Mouse (Mus musculus) CD4-positive, CD25-positive, alpha-beta regulatory T cell, adult 4 months (primary cell): ENCODE results near the gene Vmac. TPM values are rescaled to one million over a fixed set of nuclear protein-coding genes. Genes with fewer than 3 reads are reported as not detected.
A peak's percentile ranks its signal among the peaks of the same experiment; 100 is the strongest.

Experiments used
- ATAC-seq: one replicate; pipeline ENCODE4 v1.8.0; 2017
- polyA plus RNA-seq, 2 experiments: library from polyadenylated mRNA; unstranded; fragments of 100-300 nt; shearing (Covaris generic); gene quantifications; one replicate each; pipeline ENCODE4 v1.2.1; 2017

The Vmac gene
- polyA plus RNA-seq, 2 experiments from 2014 or later = 5.8 to 8.2 TPM

- ATAC-seq = no peak
Measured at GRCm38 (mm10) chr17:56683546-56684140, 34.2 kb downstream of the Vmac start.

- no peak for ATAC-seq
Measured at GRCm38 (mm10) chr17:56682880-56683279, 34.9 kb downstream of the Vmac start.

GRCm38 (mm10) chr17:56681791-56682190 lies 36.0 kb downstream of the Vmac start:
- no peak for ATAC-seq

- no peak for ATAC-seq
Measured at GRCm38 (mm10) chr17:56673647-56674416, 44.0 kb downstream of the Vmac start.

- ATAC-seq = peak; percentile 94
Measured at GRCm38 (mm10) chr17:56672941-56673646, 44.7 kb downstream of the Vmac start, which contains the start of gene Ranbp3. Gene Ranbp3 (plus strand): TSS chr17:56673294.

GRCm38 (mm10) chr17:56669766-56670165 lies 48.1 kb downstream of the Vmac start:
- ATAC-seq = no peak

- peak; percentile 28 for ATAC-seq
Measured at GRCm38 (mm10) chr17:56668384-56669144, 49.3 kb downstream of the Vmac start.

- no peak for ATAC-seq
Measured at GRCm38 (mm10) chr17:56667591-56667990, 50.2 kb downstream of the Vmac start.

- no peak for ATAC-seq
Measured at GRCm38 (mm10) chr17:56666384-56666783, 51.4 kb downstream of the Vmac start.

- ATAC-seq = no peak
Measured at GRCm38 (mm10) chr17:56664333-56664732, 53.5 kb downstream of the Vmac start.

Other genes with a start within 250 kb of the Vmac start
- 1 to 10 TPM; 5.5 to 8.9 TPM for gene Ptprs, start 241.5 kb downstream of the Vmac start, polyA plus RNA-seq
- gene Znrf4, start 205.6 kb downstream of the Vmac start, polyA plus RNA-seq = not detected
- gene Gm20219, start 163.6 kb downstream of the Vmac start, polyA plus RNA-seq = 1 to 10 TPM; 3.1 to 3.2 TPM
- gene Safb2, start 133.4 kb downstream of the Vmac start, polyA plus RNA-seq = 10 to 100 TPM; 36.8 to 53.1 TPM
- 10 to 100 TPM; 52.6 to 55.0 TPM for gene Safb, start 133.2 kb downstream of the Vmac start, polyA plus RNA-seq
- 100 to 1,000 TPM; 280 to 291 TPM for gene 2410015M20Rik, start 108.3 kb downstream of the Vmac start, polyA plus RNA-seq
- 1,000 to 10,000 TPM; 3,663 to 4,818 TPM for gene Rpl36, start 104.6 kb downstream of the Vmac start, polyA plus RNA-seq
- gene Lonp1, start 91.1 kb downstream of the Vmac start, polyA plus RNA-seq = 1 to 10 TPM; 4.5 to 8.0 TPM
- 1 to 10 TPM; 2.6 to 3.5 TPM for gene Catsperd, start 89.9 kb downstream of the Vmac start, polyA plus RNA-seq
- gene Ranbp3, start 44.7 kb downstream of the Vmac start, polyA plus RNA-seq = 10 to 100 TPM; 55.5 to 79.5 TPM
- gene Ndufa11, start 255 bp downstream of the Vmac start, polyA plus RNA-seq = 100 to 1,000 TPM; 225 to 227 TPM
- gene Nrtn, start 39.5 kb upstream of the Vmac start, polyA plus RNA-seq = not detected
- 10 to 100 TPM; 30.3 to 41.2 TPM for gene Dus3l, start 46.7 kb upstream of the Vmac start, polyA plus RNA-seq
- 1 to 10 TPM in 1 of 2 experiments, under 1 TPM in 1; 0.24 to 1.1 TPM for gene Prr22, start 52.2 kb upstream of the Vmac start, polyA plus RNA-seq
- 1 to 10 TPM; 1.2 to 2.1 TPM for gene Rfx2, start 113.0 kb upstream of the Vmac start, polyA plus RNA-seq
- gene Acsbg2, start 156.4 kb upstream of the Vmac start, polyA plus RNA-seq = under 1 TPM in 1 of 2 experiments, not detected in 1; 0.12 TPM
- under 1 TPM in 1 of 2 experiments, not detected in 1; 0.31 TPM for gene 1700061G19Rik, start 157.5 kb upstream of the Vmac start, polyA plus RNA-seq
- 1 to 10 TPM; 4.5 to 7.0 TPM for gene Mllt1, start 217.4 kb upstream of the Vmac start, polyA plus RNA-seq